Mouse (Mus musculus) embryo, embryonic 11 days (tissue): ENCODE data around the gene Lsm4.

ENCODE experiments used
- DNase-seq: peaks from one replicate; pipeline ENCODE4 v3.0.0-alpha.2; 2015

The Lsm4 gene

GRCm38 (mm10) chr8:70650351-70650750 lies 22.7 kb upstream of the Lsm4 start:
- DNase-seq: no peak

GRCm38 (mm10) chr8:70653226-70653625 lies 19.8 kb upstream of the Lsm4 start:
- DNase-seq: peak; percentile 46

- DNase-seq: no peak
These were observed 18.9 kb upstream of the Lsm4 start for GRCm38 (mm10) chr8:70654121-70654520.

- peak; percentile 54 for DNase-seq
These were observed 17.6 kb upstream of the Lsm4 start for GRCm38 (mm10) chr8:70655469-70655868.

- DNase-seq: peak; percentile 75
These were observed 16.8 kb upstream of the Lsm4 start for GRCm38 (mm10) chr8:70656193-70656790.

GRCm38 (mm10) chr8:70657214-70657613 lies 15.8 kb upstream of the Lsm4 start:
- no peak for DNase-seq

- no peak for DNase-seq
These were observed 15.3 kb upstream of the Lsm4 start for GRCm38 (mm10) chr8:70657739-70658138.

- no peak for DNase-seq
These were observed 14.0 kb upstream of the Lsm4 start for GRCm38 (mm10) chr8:70658897-70659603.

GRCm38 (mm10) chr8:70659604-70660272 lies 13.3 kb upstream of the Lsm4 start:
- DNase-seq: peak; percentile 96

GRCm38 (mm10) chr8:70660273-70660725 lies 12.7 kb upstream of the Lsm4 start, which contains the start of gene Pgpep1:
Pgpep1 (minus strand) TSS chr8:70660388.
- peak; percentile 73 for DNase-seq

GRCm38 (mm10) chr8:70663691-70664090 lies 9.4 kb upstream of the Lsm4 start:
- no peak for DNase-seq

GRCm38 (mm10) chr8:70664631-70665030 lies 8.4 kb upstream of the Lsm4 start:
- DNase-seq: no peak

GRCm38 (mm10) chr8:70665599-70665998 lies 7.4 kb upstream of the Lsm4 start:
- no peak for DNase-seq

GRCm38 (mm10) chr8:70667071-70667470 lies 6.0 kb upstream of the Lsm4 start:
- DNase-seq: no peak

GRCm38 (mm10) chr8:70671615-70672324 lies 1.3 kb upstream of the Lsm4 start:
- no peak for DNase-seq

GRCm38 (mm10) chr8:70672325-70673078 lies 546 bp upstream of the Lsm4 start:
- peak; percentile 16 for DNase-seq

- no peak for DNase-seq
These were observed 1.1 kb downstream of the Lsm4 start for GRCm38 (mm10) chr8:70674109-70674508.

- DNase-seq: no peak
These were observed 1.7 kb downstream of the Lsm4 start for GRCm38 (mm10) chr8:70674716-70675115.

GRCm38 (mm10) chr8:70675336-70675735 lies 2.3 kb downstream of the Lsm4 start:
- no peak for DNase-seq

GRCm38 (mm10) chr8:70677451-70678080 lies 4.5 kb downstream of the Lsm4 start:
- DNase-seq: no peak

GRCm38 (mm10) chr8:70678679-70679078 lies 5.6 kb downstream of the Lsm4 start:
- no peak for DNase-seq

GRCm38 (mm10) chr8:70679404-70679803 lies 6.4 kb downstream of the Lsm4 start:
- no peak for DNase-seq
